Mouse (Mus musculus): ENCODE measurements around the gene Slc39a8. TPM values are rescaled to one million over a fixed set of nuclear protein-coding genes. Genes with fewer than 3 reads are reported as not detected.

The Slc39a8 gene
- polyA plus RNA-seq, 1 experiment from 2014 or later = 22.7 TPM

GRCm38 (mm10) chr3:135926729-135927128 is 101.7 kb downstream of the Slc39a8 start:
- H3K27ac ChIP-seq (ENCODE audit: low read length) = no peak overlapping the region
- ATAC-seq = no peak
- H3K9me3 ChIP-seq (ENCODE audit: control insufficient read depth, low read length) = no peaks in the 10 kb centered on the region
- no peaks in the 10 kb centered on the region for H3K36me3 ChIP-seq (ENCODE audit: control insufficient read depth, insufficient read depth, low read length)
- H3K27me3 ChIP-seq (replicated peaks; ENCODE audit: control insufficient read depth, insufficient read depth, low read length) = no peaks in the 10 kb centered on the region
- no peak overlapping the region for H3K4me2 ChIP-seq (ENCODE audit: low read depth, low read length)
- no peak overlapping the region for H3K4me3 ChIP-seq (ENCODE audit: low read length)
- no peak overlapping the region for H3K9ac ChIP-seq (ENCODE audit: low read depth, low read length)
- H3K4me1 ChIP-seq (ENCODE audit: control insufficient read depth, insufficient read depth, low read length) = no peaks in the 10 kb centered on the region
- WGBS = 28% methylated on average over 1 of the region's 1 CpGs

GRCm38 (mm10) chr3:135928184-135928583 is 103.1 kb downstream of the Slc39a8 start:
- Histone ChIP-seq H3K4me2 (ENCODE audit: low read depth, low read length) (no peak overlapping the region), H3K4me1 (ENCODE audit: control insufficient read depth, insufficient read depth, low read length) (no peaks in the 10 kb centered on the region), H3K27me3 (replicated peaks; ENCODE audit: control insufficient read depth, insufficient read depth, low read length) (no peaks in the 10 kb centered on the region), H3K9me3 (ENCODE audit: control insufficient read depth, low read length) (no peaks in the 10 kb centered on the region), H3K36me3 (ENCODE audit: control insufficient read depth, insufficient read depth, low read length) (no peaks in the 10 kb centered on the region), H3K9ac (ENCODE audit: low read depth, low read length) (no peak overlapping the region), H3K27ac (ENCODE audit: low read length) (no peak overlapping the region), H3K4me3 (ENCODE audit: low read length) (no peak overlapping the region)
- ATAC-seq = no peak
- WGBS = 84% methylated on average over 4 of the region's 4 CpGs

GRCm38 (mm10) chr3:135937455-135937854 is 112.4 kb downstream of the Slc39a8 start:
- H3K4me2 ChIP-seq (ENCODE audit: low read depth, low read length) = no peak overlapping the region
- no peaks in the 10 kb centered on the region for H3K36me3 ChIP-seq (ENCODE audit: control insufficient read depth, insufficient read depth, low read length)

More at GRCm38 (mm10) chr3:135937455-135937854, 112.4 kb downstream of the Slc39a8 start:
- Histone ChIP-seq H3K4me1 (ENCODE audit: control insufficient read depth, insufficient read depth, low read length) (no peaks in the 10 kb centered on the region), H3K9me3 (ENCODE audit: control insufficient read depth, low read length) (no peaks in the 10 kb centered on the region), H3K27me3 (replicated peaks; ENCODE audit: control insufficient read depth, insufficient read depth, low read length) (no peaks in the 10 kb centered on the region), H3K9ac (ENCODE audit: low read depth, low read length) (no peak overlapping the region), H3K27ac (ENCODE audit: low read length) (no peak overlapping the region), H3K4me3 (ENCODE audit: low read length) (no peak overlapping the region)
- ATAC-seq = no peak
- WGBS = 57% methylated on average over 2 of the region's 2 CpGs

Other genes with a start within 250 kb of the Slc39a8 start
- 13.7 and 14.3 TPM in 2 replicates for gene Nfkb1, start 133.7 kb upstream of the Slc39a8 start, polyA plus RNA-seq (2015; fragmentation: Nextera tagmentation; extraction: Ambion mirVana)

All from intestine, embryonic 16.5 days (tissue).